Mouse (Mus musculus) embryonic facial prominence, embryonic 15.5 days (tissue): ENCODE results near the gene Plcz1. TPM values are rescaled to one million over a fixed set of nuclear protein-coding genes. Genes with fewer than 3 reads are reported as not detected.

Experiments used
- ATAC-seq: fragments of 200-750 bp; cut with Nextera tagmentation; 2 replicates; pipeline ENCODE4 v1.8.0; 2017; ENCODE audit warnings: low read depth, moderate TSS enrichment; ENCODE audit not compliant: insufficient number of reproducible peaks, low FRiP score, low TSS enrichment
- H3K27ac ChIP-seq: fragments of 300-500 bp; sonication (generic); replicated peaks from 2 replicates; pipeline ENCODE4 v1.5.1; 2015; ENCODE audit warnings: mild to moderate bottlenecking, inconsistent platforms
- H3K27me3 ChIP-seq: fragments of 300-500 bp; sonication (generic); 2 replicates; pipeline ENCODE4 v1.6.1; 2015; ENCODE audit warnings: inconsistent platforms
- H3K36me3 ChIP-seq: fragments of 300-500 bp; sonication (generic); 2 replicates; pipeline ENCODE4 v1.6.1; 2015; ENCODE audit warnings: mild to moderate bottlenecking, inconsistent platforms
- H3K4me1 ChIP-seq: fragments of 300-500 bp; sonication (generic); 2 replicates; pipeline ENCODE4 v1.6.1; 2015; ENCODE audit warnings: inconsistent platforms
- H3K4me2 ChIP-seq: fragments of 300-500 bp; sonication (generic); replicated peaks from 2 replicates; pipeline ENCODE4 v1.6.1; 2015; ENCODE audit warnings: mild to moderate bottlenecking, inconsistent platforms
- H3K4me3 ChIP-seq: fragments of 300-500 bp; sonication (generic); replicated peaks from 2 replicates; pipeline ENCODE4 v1.5.1; 2015; ENCODE audit warnings: mild to moderate bottlenecking, inconsistent platforms
- H3K9ac ChIP-seq: fragments of 300-500 bp; sonication (generic); 2 replicates; pipeline ENCODE4 v1.6.1; 2015; ENCODE audit warnings: inconsistent platforms
- H3K9me3 ChIP-seq: fragments of 300-500 bp; sonication (generic); replicated peaks from 2 replicates; pipeline ENCODE4 v1.6.1; 2016; ENCODE audit warnings: inconsistent platforms
- WGBS: fragments of 180-500 bp; shearing (Covaris S2); methylation state at CpG from one replicate; pipeline ENCODE4 v1.1.7; 2015; 5-methylcytosine and 5-hydroxymethylcytosine counted together
- polyA plus RNA-seq: library from polyadenylated mRNA; unstranded; fragments of >200 nt; fragmentation: Nextera tagmentation; extraction: Ambion mirVana; gene quantifications from 2 replicates; pipeline ENCODE4 v1.2.1, GENCODE M21; 2015

The Plcz1 gene
- not detected in 2 replicates for polyA plus RNA-seq

GRCm38 (mm10) chr6:140041357-140041756 lies at the start of gene Plcz1:
TSS of gene Plcz1 (minus strand) at chr6:140041457.
- no peak for ATAC-seq
- no peak within 1 kb of the TSS for H3K27ac ChIP-seq
- H3K9ac ChIP-seq = no peak within 1 kb of the TSS
- no peaks in the 10 kb centered on the region for H3K36me3 ChIP-seq
- 75% methylated on average over 5 of the region's 5 CpGs for WGBS
- H3K4me2 ChIP-seq = no peak within 1 kb of the TSS
- H3K4me3 ChIP-seq = no peak within 1 kb of the TSS
- H3K27me3 ChIP-seq = no peaks in the 10 kb centered on the region
- H3K4me1 ChIP-seq = no peaks in the 10 kb centered on the region
- no peaks in the 10 kb centered on the region for H3K9me3 ChIP-seq

- ATAC-seq = no peak
- WGBS = 85% methylated on average over 5 of the region's 5 CpGs
- Histone ChIP-seq H3K27ac (no peak overlapping the region), H3K4me1 (no peaks in the 10 kb centered on the region), H3K4me2 (no peak overlapping the region), H3K4me3 (no peak overlapping the region), H3K27me3 (no peaks in the 10 kb centered on the region), H3K9me3 (no peaks in the 10 kb centered on the region), H3K9ac (no peak overlapping the region), H3K36me3 (no peaks in the 10 kb centered on the region)
Measured at GRCm38 (mm10) chr6:140089855-140090254, 48.6 kb upstream of the Plcz1 start.

- H3K36me3 ChIP-seq = no peaks in the 10 kb centered on the region
- ATAC-seq = no peak
- H3K9ac ChIP-seq = no peak overlapping the region
- H3K27ac ChIP-seq = no peak overlapping the region
- no peaks in the 10 kb centered on the region for H3K27me3 ChIP-seq
- H3K4me1 ChIP-seq = no peaks in the 10 kb centered on the region
- H3K9me3 ChIP-seq = 0 out of 2 replicates have a peak, but pooled peaks cover 4% of the 10 kb centered on the region
- H3K4me2 ChIP-seq = no peak overlapping the region
- no peak overlapping the region for H3K4me3 ChIP-seq
- 82% methylated on average over 3 of the region's 3 CpGs for WGBS
Measured at GRCm38 (mm10) chr6:140081739-140082138, 40.5 kb upstream of the Plcz1 start.

- no peak for ATAC-seq
- H3K36me3 ChIP-seq = no peaks in the 10 kb centered on the region
- H3K4me3 ChIP-seq = no peak overlapping the region
- no peak overlapping the region for H3K4me2 ChIP-seq
- H3K4me1 ChIP-seq = no peaks in the 10 kb centered on the region
- H3K27me3 ChIP-seq = no peaks in the 10 kb centered on the region
- H3K9me3 ChIP-seq = 0 out of 2 replicates have a peak, but pooled peaks cover 4% of the 10 kb centered on the region
- no peak overlapping the region for H3K9ac ChIP-seq
- no peak overlapping the region for H3K27ac ChIP-seq
- WGBS = 64% methylated on average over 7 of the region's 7 CpGs
Measured at GRCm38 (mm10) chr6:140080933-140081332, 39.7 kb upstream of the Plcz1 start.

- no peak overlapping the region for H3K27ac ChIP-seq
- no peaks in the 10 kb centered on the region for H3K9me3 ChIP-seq
- 81% methylated on average over 8 of the region's 8 CpGs for WGBS
- H3K9ac ChIP-seq = no peak overlapping the region
- no peak for ATAC-seq
- no peaks in the 10 kb centered on the region for H3K27me3 ChIP-seq
- H3K4me3 ChIP-seq = no peak overlapping the region
- H3K4me2 ChIP-seq = no peak overlapping the region
- H3K36me3 ChIP-seq = no peaks in the 10 kb centered on the region
- H3K4me1 ChIP-seq = no peaks in the 10 kb centered on the region
Measured at GRCm38 (mm10) chr6:140069177-140069576, 27.9 kb upstream of the Plcz1 start.

DNA sequence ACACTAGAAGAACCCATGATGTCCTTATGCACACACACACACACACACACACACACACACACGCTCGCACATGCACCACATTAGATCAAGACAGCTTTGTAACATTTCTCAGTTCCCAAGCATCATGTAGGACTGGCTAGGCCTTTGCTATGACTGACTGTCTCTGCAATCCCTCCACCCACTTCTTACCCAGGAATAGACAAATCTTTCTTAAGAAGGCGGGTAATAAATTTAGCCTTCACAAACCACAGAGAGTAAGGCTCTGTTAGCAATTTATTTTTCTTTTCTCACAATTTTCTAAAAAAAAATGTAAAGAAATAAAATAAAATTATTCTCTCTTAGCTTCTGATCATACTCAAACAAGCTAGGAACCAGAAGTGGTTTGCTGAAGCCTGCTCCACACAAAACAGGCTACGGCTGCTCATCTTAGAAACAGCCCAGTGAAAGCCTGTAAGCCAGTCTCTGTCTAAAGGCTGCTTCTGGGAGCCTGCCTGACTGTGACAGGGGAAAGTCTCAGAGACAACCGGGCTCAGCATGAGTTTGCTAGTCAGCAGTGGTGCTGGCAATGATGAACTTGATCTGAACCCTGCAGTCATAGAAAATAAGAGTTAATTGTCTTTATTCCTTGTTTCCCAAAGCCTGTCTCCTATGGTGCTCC lies 13.1 kb upstream of the Plcz1 start:
- 64% methylated on average over 5 of the region's 5 CpGs for WGBS
- Histone ChIP-seq H3K36me3 (no peaks in the 10 kb centered on the region), H3K27ac (no peak overlapping the region), H3K4me1 (peaks cover 9% of the 10 kb centered on the region), H3K4me2 (no peak overlapping the region), H3K27me3 (no peaks in the 10 kb centered on the region), H3K4me3 (no peak overlapping the region), H3K9ac (no peak overlapping the region), H3K9me3 (no peaks in the 10 kb centered on the region)
- ATAC-seq = no peak

- Histone ChIP-seq H3K4me1 (peaks cover 9% of the 10 kb centered on the region), H3K27me3 (no peaks in the 10 kb centered on the region), H3K9me3 (no peaks in the 10 kb centered on the region), H3K4me3 (no peak overlapping the region), H3K27ac (peak overlapping the region; percentile 71), H3K4me2 (no peak overlapping the region), H3K36me3 (no peaks in the 10 kb centered on the region), H3K9ac (no peak overlapping the region)
- ATAC-seq = peak; percentile 43; the same call in 1 of the 2 replicates
- 31% methylated on average over 5 of the region's 5 CpGs for WGBS
Measured at GRCm38 (mm10) chr6:140051476-140051875, 10.2 kb upstream of the Plcz1 start.

DNA sequence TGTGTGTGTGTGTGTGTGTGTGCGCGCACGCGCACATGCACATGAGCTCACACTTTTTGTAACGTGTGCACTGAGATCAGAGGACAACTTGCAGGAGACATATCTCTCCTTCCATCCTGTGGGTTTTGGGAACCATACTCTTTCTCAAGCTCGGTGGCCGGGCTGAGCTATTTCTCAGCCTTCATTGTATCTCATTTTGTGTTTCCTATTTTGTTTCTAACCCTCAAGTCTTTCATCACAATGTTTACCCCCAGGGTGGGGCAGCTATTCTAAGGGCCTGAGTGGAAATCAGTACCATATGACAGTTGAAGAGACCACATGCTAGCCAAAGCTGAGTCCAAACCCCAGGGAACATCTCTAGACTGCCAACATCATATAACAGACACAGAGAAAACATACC lies 305 bp downstream of the Plcz1 start, which contains the start of gene Capza3:
Gene Capza3, plus strand, starts transcription at position 301 of the 400 bp plus-strand sequence.
- no peaks in the 10 kb centered on the region for H3K4me1 ChIP-seq
- H3K36me3 ChIP-seq = no peaks in the 10 kb centered on the region
- ATAC-seq = no peak
- no peaks in the 10 kb centered on the region for H3K27me3 ChIP-seq
- WGBS = 71% methylated on average over 7 of the region's 7 CpGs
- H3K4me2 ChIP-seq = no peak within 1 kb of the TSS
- H3K4me3 ChIP-seq = no peak within 1 kb of the TSS
- no peak within 1 kb of the TSS for H3K9ac ChIP-seq
- H3K27ac ChIP-seq = no peak within 1 kb of the TSS
- no peaks in the 10 kb centered on the region for H3K9me3 ChIP-seq

- 73% methylated on average over 7 of the region's 7 CpGs for WGBS
- H3K9ac ChIP-seq = no peak overlapping the region
- no peak overlapping the region for H3K27ac ChIP-seq
- H3K4me2 ChIP-seq = no peak overlapping the region
- ATAC-seq = no peak
- no peak overlapping the region for H3K4me3 ChIP-seq
- H3K36me3 ChIP-seq = no peaks in the 10 kb centered on the region
- no peaks in the 10 kb centered on the region for H3K9me3 ChIP-seq
- no peaks in the 10 kb centered on the region for H3K27me3 ChIP-seq
- H3K4me1 ChIP-seq = no peaks in the 10 kb centered on the region
Measured at GRCm38 (mm10) chr6:140024404-140024803, 16.9 kb downstream of the Plcz1 start.

DNA sequence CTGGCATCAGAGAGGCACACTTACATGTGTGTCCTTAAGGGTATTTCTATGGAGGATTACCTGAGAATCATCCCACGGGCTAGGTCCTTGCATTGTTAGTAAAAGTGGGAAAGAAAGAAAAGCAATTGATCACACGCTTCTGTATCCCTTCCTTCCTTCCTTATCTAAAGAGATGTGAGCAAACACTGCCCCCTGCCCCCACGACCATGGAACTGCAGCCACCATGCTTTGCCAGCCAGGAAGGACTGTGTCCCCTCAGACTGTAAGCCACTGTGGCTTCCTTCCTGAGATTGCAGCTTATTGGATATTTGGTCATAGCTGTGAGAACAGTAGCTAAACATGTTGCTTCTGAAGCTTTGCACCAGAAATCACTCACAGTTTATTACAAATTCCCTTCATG lies 36.1 kb downstream of the Plcz1 start:
- Histone ChIP-seq H3K9ac (no peak overlapping the region), H3K9me3 (no peaks in the 10 kb centered on the region), H3K27me3 (no peaks in the 10 kb centered on the region), H3K27ac (no peak overlapping the region), H3K4me1 (no peaks in the 10 kb centered on the region), H3K36me3 (no peaks in the 10 kb centered on the region), H3K4me2 (no peak overlapping the region), H3K4me3 (no peak overlapping the region)
- no peak for ATAC-seq
- 81% methylated on average over 3 of the region's 3 CpGs for WGBS

DNA sequence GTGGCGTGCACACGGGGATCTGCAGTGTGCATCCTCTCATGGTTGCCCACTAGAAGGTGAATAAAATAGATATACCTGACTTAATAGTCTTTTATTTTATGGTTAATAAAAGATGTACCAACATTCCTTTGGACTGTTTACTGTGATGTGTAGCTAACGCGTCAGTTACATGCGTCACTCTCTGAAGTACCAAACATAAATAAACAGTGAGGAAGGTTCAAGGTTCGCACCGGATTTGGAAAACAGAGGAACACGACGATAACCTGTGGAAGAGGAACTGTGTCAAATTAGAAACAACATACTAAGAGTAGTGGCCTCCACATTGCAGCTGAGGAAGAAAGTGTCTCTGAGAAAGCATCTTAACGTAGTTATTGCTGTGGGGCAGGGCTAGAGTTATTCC lies 51.7 kb downstream of the Plcz1 start:
- Histone ChIP-seq H3K27me3 (no peaks in the 10 kb centered on the region), H3K9me3 (no peaks in the 10 kb centered on the region), H3K36me3 (no peaks in the 10 kb centered on the region), H3K4me3 (no peak overlapping the region), H3K27ac (no peak overlapping the region), H3K9ac (no peak overlapping the region), H3K4me2 (no peak overlapping the region), H3K4me1 (no peaks in the 10 kb centered on the region)
- 72% methylated on average over 10 of the region's 10 CpGs for WGBS
- no peak for ATAC-seq

DNA sequence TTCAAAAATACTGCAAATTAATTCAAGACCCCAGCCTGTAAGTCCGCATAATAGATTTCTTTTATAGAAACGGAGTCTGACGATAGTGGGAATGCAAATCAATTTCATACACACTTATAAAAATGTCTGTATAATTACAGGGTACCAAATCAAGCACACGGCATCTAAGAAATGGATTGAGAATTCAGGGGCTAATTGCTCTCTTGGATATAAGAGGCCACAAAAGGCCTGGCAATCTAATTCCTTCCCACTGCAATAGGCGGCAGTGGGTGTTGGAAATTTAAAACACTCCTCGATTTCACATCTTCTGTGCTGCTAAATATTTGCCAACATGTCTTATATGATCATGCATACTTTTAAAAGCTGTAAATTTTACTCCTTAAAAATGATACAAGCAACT lies 52.2 kb downstream of the Plcz1 start:
- WGBS = 43% methylated on average over 6 of the region's 6 CpGs
- Histone ChIP-seq H3K4me1 (no peaks in the 10 kb centered on the region), H3K27ac (no peak overlapping the region), H3K9me3 (no peaks in the 10 kb centered on the region), H3K9ac (no peak overlapping the region), H3K4me2 (no peak overlapping the region), H3K36me3 (no peaks in the 10 kb centered on the region), H3K27me3 (no peaks in the 10 kb centered on the region), H3K4me3 (no peak overlapping the region)
- ATAC-seq = no peak
